Mouse (Mus musculus) right cerebral cortex, postnatal 4 days (tissue): ENCODE measurements at regions not wholly inside any gene's neighbourhood (a gene's known extent, or its start where the extent isn't known, plus 50 kb on each side); places are given as distances from the start of the nearest gene placed in this dataset.

Source experiments
- DNase-seq: peaks from one replicate; pipeline ENCODE4 v3.0.0-alpha.2; 2022

- DNase-seq = no peak
Measured at GRCm38 (mm10) chr13:102034484-102034883, 266.5 kb upstream of the Pik3r1 start.

- no peak for DNase-seq
Measured at GRCm38 (mm10) chr13:102036001-102036400, 268.0 kb upstream of the Pik3r1 start.

- DNase-seq = no peak
Measured at GRCm38 (mm10) chr13:102036819-102037624, 269.0 kb upstream of the Pik3r1 start.

- no peak for DNase-seq
Measured at GRCm38 (mm10) chr13:102060213-102060612, 292.2 kb upstream of the Pik3r1 start.

GRCm38 (mm10) chr13:102064590-102065273 lies 296.7 kb upstream of the Pik3r1 start:
- no peak for DNase-seq

- DNase-seq = no peak
Measured at GRCm38 (mm10) chr13:102065274-102065640, 297.2 kb upstream of the Pik3r1 start.

GRCm38 (mm10) chr13:102065796-102066195 lies 297.8 kb upstream of the Pik3r1 start:
- no peak for DNase-seq

GRCm38 (mm10) chr13:102070740-102071139 lies 302.7 kb upstream of the Pik3r1 start:
- DNase-seq = no peak

- no peak for DNase-seq
Measured at GRCm38 (mm10) chr13:102072366-102072765, 304.3 kb upstream of the Pik3r1 start.

GRCm38 (mm10) chr13:102087766-102088165 lies 319.7 kb upstream of the Pik3r1 start:
- DNase-seq = no peak

- DNase-seq = no peak
Measured at GRCm38 (mm10) chr13:102089551-102089950, 321.5 kb upstream of the Pik3r1 start.

- no peak for DNase-seq
Measured at GRCm38 (mm10) chr13:102094193-102094592, 326.2 kb upstream of the Pik3r1 start.

- no peak for DNase-seq
Measured at GRCm38 (mm10) chr13:102103161-102103560, 335.1 kb upstream of the Pik3r1 start.

- DNase-seq = no peak
Measured at GRCm38 (mm10) chr13:102106188-102106587, 338.2 kb upstream of the Pik3r1 start.

- no peak for DNase-seq
Measured at GRCm38 (mm10) chr13:102108204-102108603, 340.2 kb upstream of the Pik3r1 start.

GRCm38 (mm10) chr13:102108916-102109315 lies 340.9 kb upstream of the Pik3r1 start:
- DNase-seq = no peak

GRCm38 (mm10) chr13:102113941-102114340 lies 345.9 kb upstream of the Pik3r1 start:
- no peak for DNase-seq

GRCm38 (mm10) chr13:102122341-102122740 lies 354.3 kb upstream of the Pik3r1 start:
- no peak for DNase-seq

GRCm38 (mm10) chr13:102127933-102128430 lies 360.0 kb upstream of the Pik3r1 start:
- DNase-seq = no peak

GRCm38 (mm10) chr13:102131459-102131858 lies 363.4 kb upstream of the Pik3r1 start:
- peak; percentile 5 for DNase-seq

GRCm38 (mm10) chr13:102132154-102132553 lies 364.1 kb upstream of the Pik3r1 start:
- no peak for DNase-seq

GRCm38 (mm10) chr13:102132696-102133095 lies 364.7 kb upstream of the Pik3r1 start:
- DNase-seq = no peak

GRCm38 (mm10) chr13:102135210-102135609 lies 367.2 kb upstream of the Pik3r1 start:
- DNase-seq = no peak

GRCm38 (mm10) chr13:102142986-102143385 lies 375.0 kb upstream of the Pik3r1 start:
- no peak for DNase-seq
